17 mouse cellular contexts compared by ENCODE assay signal in the genomic region with DNA sequence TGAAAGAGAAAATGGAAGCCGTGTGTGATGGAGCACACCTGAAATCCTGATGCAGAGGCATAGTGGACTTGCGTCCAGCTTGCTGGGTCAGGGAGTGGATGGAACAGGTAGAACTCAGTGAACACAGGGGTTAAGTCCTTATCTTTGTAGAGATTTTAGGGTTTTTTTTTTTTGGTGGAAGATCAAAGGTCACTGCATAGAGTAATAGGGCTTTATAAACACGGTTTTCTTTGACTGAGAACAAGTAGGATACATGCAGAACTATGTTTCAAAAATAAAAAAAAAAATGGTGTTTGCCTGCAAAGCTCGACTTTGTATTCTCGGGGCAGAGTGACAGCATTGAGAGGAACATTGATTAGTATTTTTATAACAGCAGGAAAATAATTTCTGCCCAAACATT.
DNase-seq lines count a peak whose midpoint lies in the region; ATAC-seq and TF ChIP-seq lines count a peak whose summit lies in the region.
"Had no signal": no experiment of that assay in that cellular context is flagged by ENCODE, and none has a peak within 500 bp of the region (broad histone marks: within the 10 kb centered on the region; RNA-seq: fewer than 3 reads in every experiment).

No protein-coding gene starts in this region.

- H3K9ac ChIP-seq in intestine, embryonic 14.5 days (ENCODE audit: low read length) = no peak overlapping the region
- no peak overlapping the region for H3K9ac ChIP-seq in intestine, postnatal 0 days (ENCODE audit: low read depth, low read length)
- no peak overlapping the region for H3K9ac ChIP-seq in liver, adult 2 months (ENCODE audit: low read depth, low read length)
- H3K9ac ChIP-seq in liver, embryonic 11.5 days (ENCODE audit: low read depth, low read length) = no peak overlapping the region

- no peak for TF ChIP-seq POLR2A in liver, adult 2 months (IDR thresholded peaks at IDR 0.05; ENCODE audit: extremely low read depth, insufficient read depth, low read length)

- no peaks in the 10 kb centered on the region for H3K36me3 ChIP-seq in intestine, embryonic 14.5 days (ENCODE audit: control insufficient read depth, insufficient read depth, low read length)
- H3K36me3 ChIP-seq in intestine, postnatal 0 days (ENCODE audit: control insufficient read depth, insufficient read depth) = no peaks in the 10 kb centered on the region
- H3K36me3 ChIP-seq in liver, adult 2 months (ENCODE audit: control insufficient read depth, insufficient read depth, low read length) = no peaks in the 10 kb centered on the region
- H3K36me3 ChIP-seq in liver, embryonic 11.5 days (ENCODE audit: control insufficient read depth, insufficient read depth, low read length) = no peaks in the 10 kb centered on the region

- TF ChIP-seq CTCF in intestine, postnatal 0 days (IDR thresholded peaks at IDR 0.05; ENCODE audit: low read depth) = no peak
- TF ChIP-seq CTCF in liver, adult 2 months (IDR thresholded peaks at IDR 0.05; ENCODE audit: low read depth, low read length) = no peak

- 73% methylated on average over 5 of the region's 5 CpGs for WGBS in intestine, embryonic 14.5 days
- WGBS in intestine, postnatal 0 days = 60% methylated on average over 5 of the region's 5 CpGs
- WGBS in liver, adult 2 months = 48% methylated on average over 5 of the region's 5 CpGs
- 74% methylated on average over 5 of the region's 5 CpGs for WGBS in liver, embryonic 11.5 days

- H3K79me2 ChIP-seq in liver, adult 2 months (ENCODE audit: control insufficient read depth, insufficient read depth, low read length) = 0 out of 2 replicates have a peak, but pooled peaks cover 3% of the 10 kb centered on the region

- H3K9me3 ChIP-seq in intestine, embryonic 14.5 days (ENCODE audit: control insufficient read depth, low read length) = no peaks in the 10 kb centered on the region
- H3K9me3 ChIP-seq in intestine, postnatal 0 days (ENCODE audit: control insufficient read depth) = no peaks in the 10 kb centered on the region
- no peaks in the 10 kb centered on the region for H3K9me3 ChIP-seq in liver, embryonic 11.5 days (ENCODE audit: control insufficient read depth, low read length)
- H3K9me3 ChIP-seq: G1E had no signal

- H3K4me1 ChIP-seq in intestine, embryonic 14.5 days (replicated peaks; ENCODE audit: control insufficient read depth, insufficient read depth, low read length) = no peaks in the 10 kb centered on the region
- no peaks in the 10 kb centered on the region for H3K4me1 ChIP-seq in intestine, postnatal 0 days (replicated peaks; ENCODE audit: control insufficient read depth, insufficient read depth, low read length)
- H3K4me1 ChIP-seq in liver, adult 2 months (ENCODE audit: control insufficient read depth, insufficient read depth, low read length) = peaks cover 8% of the 10 kb centered on the region
- H3K4me1 ChIP-seq in liver, embryonic 11.5 days (replicated peaks; ENCODE audit: control insufficient read depth, insufficient read depth, low read length) = no peaks in the 10 kb centered on the region

- DNase-seq in intestine, embryonic 14.5 days (ENCODE audit: low spot score) = peak; percentile 23
- DNase-seq in liver, adult 2 months (ENCODE audit: extremely low read depth, low read depth, low spot score) = peak; percentile 74
- no peak for DNase-seq in liver, embryonic 11.5 days (ENCODE audit: low spot score)
- DNase-seq: adrenal gland, adult 2 months; adrenal gland, adult 8-10 months; adrenal gland, postnatal 14 days; adrenal gland, postnatal 25 days; B cell, adult 2 months; cerebellum, adult 11 months; cerebellum, adult 11-12 months; cerebellum, adult 18-20 months had no signal

- no peak overlapping the region for H3K27ac ChIP-seq in intestine, embryonic 14.5 days (ENCODE audit: low read depth)
- no peak overlapping the region for H3K27ac ChIP-seq in intestine, postnatal 0 days (ENCODE audit: low read depth, low read length)
- H3K27ac ChIP-seq in liver, adult 2 months (replicated peaks; ENCODE audit: insufficient read depth, low read depth, low read length) = peak overlapping the region; percentile 47; the same call in 1 of the 2 replicates
- H3K27ac ChIP-seq in liver, embryonic 11.5 days (ENCODE audit: low read depth, low read length) = no peak overlapping the region

- H3K4me3 ChIP-seq in intestine, embryonic 14.5 days (ENCODE audit: low read depth, low read length) = no peak overlapping the region
- no peak overlapping the region for H3K4me3 ChIP-seq in intestine, postnatal 0 days (ENCODE audit: low read depth, low read length)
- H3K4me3 ChIP-seq in liver, adult 2 months (ENCODE audit: insufficient read depth, low read depth, low read length) = no peak overlapping the region
- H3K4me3 ChIP-seq in liver, embryonic 11.5 days (ENCODE audit: low read depth, low read length) = no peak overlapping the region

- ATAC-seq in intestine, embryonic 14.5 days (replicated peaks; ENCODE audit: low FRiP score, low TSS enrichment, low read depth) = no peak
- ATAC-seq in intestine, postnatal 0 days = no peak
- no peak for ATAC-seq in liver, embryonic 11.5 days (replicated peaks; ENCODE audit: low FRiP score)
- ATAC-seq: activated CD4-positive, CD25-positive, alpha-beta regulatory T cell, adult 4 months; CD4-positive, CD25-positive, alpha-beta regulatory T cell, adult 4 months; Patski had no signal

- no peak overlapping the region for H3K4me2 ChIP-seq in intestine, embryonic 14.5 days (ENCODE audit: low read length)
- no peak overlapping the region for H3K4me2 ChIP-seq in intestine, postnatal 0 days (replicated peaks; ENCODE audit: low read depth)
- H3K4me2 ChIP-seq in liver, embryonic 11.5 days = no peak overlapping the region

- no peaks in the 10 kb centered on the region for H3K27me3 ChIP-seq in intestine, embryonic 14.5 days (replicated peaks; ENCODE audit: control insufficient read depth, insufficient read depth, low read length)
- H3K27me3 ChIP-seq in intestine, postnatal 0 days (replicated peaks; ENCODE audit: control insufficient read depth, insufficient read depth, low read length) = no peaks in the 10 kb centered on the region
- H3K27me3 ChIP-seq in liver, adult 2 months (ENCODE audit: control insufficient read depth, insufficient read depth, low read length) = no peaks in the 10 kb centered on the region
- H3K27me3 ChIP-seq in liver, embryonic 11.5 days (replicated peaks; ENCODE audit: control insufficient read depth, insufficient read depth, low read length) = no peaks in the 10 kb centered on the region
- H3K27me3 ChIP-seq: CH12.LX, Patski had no signal
